Mouse (Mus musculus): ENCODE data around the gene Msx2. TPM values are rescaled to one million over a fixed set of nuclear protein-coding genes. Genes with fewer than 3 reads are reported as not detected.

Msx2 gene
- 20.2 and 21.0 TPM in 2 replicates for polyA plus RNA-seq (2014; fragmentation: Nextera tagmentation; extraction: Ambion mirVana)

GRCm38 (mm10) chr13:53472614-53473124 lies at the start of gene Msx2:
Gene Msx2, minus strand, starts transcription at chr13:53473074.
- Histone ChIP-seq H3K4me3 (ENCODE audit: low read depth, low read length) (peak within 1 kb of the TSS; percentile 58), H3K9ac (ENCODE audit: low read length) (peak within 1 kb of the TSS; percentile 68), H3K4me1 (ENCODE audit: control insufficient read depth, insufficient read depth, low read length) (no peaks in the 10 kb centered on the region; the same call in 1 of the 2 replicates), H3K27ac (ENCODE audit: low read depth, low read length) (peak within 1 kb of the TSS; percentile 15; the same call in 1 of the 2 replicates), H3K9me3 (ENCODE audit: control insufficient read depth, low read length) (no peaks in the 10 kb centered on the region), H3K4me2 (ENCODE audit: low read depth) (peak within 1 kb of the TSS; percentile 68), H3K36me3 (ENCODE audit: control insufficient read depth, insufficient read depth, low read length) (no peaks in the 10 kb centered on the region), H3K27me3 (ENCODE audit: control insufficient read depth, insufficient read depth, low read length) (peaks cover 70% of the 10 kb centered on the region)
- DNase-seq (ENCODE audit: low spot score), result peak; percentile 88
- peak; percentile 91 for ATAC-seq (ENCODE audit: insufficient read depth, low FRiP score, low TSS enrichment)
- WGBS, result under 1% methylated on average over 38 of the region's 38 CpGs

DNA sequence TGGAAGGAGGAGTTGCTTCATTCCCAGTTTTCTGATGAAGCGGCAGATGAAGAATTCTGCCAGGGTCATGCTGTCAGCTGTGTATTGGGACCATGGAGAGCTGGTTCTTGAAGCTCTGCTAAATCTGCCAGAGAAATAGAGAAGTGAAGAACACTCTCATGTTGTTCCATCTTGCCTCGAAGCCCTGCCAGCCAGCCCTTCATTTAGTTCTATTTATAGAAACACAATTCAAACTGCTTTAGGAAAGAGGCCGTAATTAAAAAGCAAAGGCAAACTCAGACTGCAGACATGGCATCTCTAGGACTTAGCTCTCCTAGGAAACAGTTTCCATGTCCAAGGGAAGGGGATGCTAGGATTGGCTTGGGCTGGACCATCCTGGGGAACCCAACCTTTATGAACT lies 48.6 kb upstream of the Msx2 start:
- H3K9me3 ChIP-seq (ENCODE audit: control insufficient read depth, low read length), result no peaks in the 10 kb centered on the region
- H3K4me2 ChIP-seq (ENCODE audit: low read depth), result no peak overlapping the region
- no peak for ATAC-seq (ENCODE audit: insufficient read depth, low FRiP score, low TSS enrichment)
- no peaks in the 10 kb centered on the region for H3K36me3 ChIP-seq (ENCODE audit: control insufficient read depth, insufficient read depth, low read length)
- no peak overlapping the region for H3K9ac ChIP-seq (ENCODE audit: low read length)
- no peaks in the 10 kb centered on the region for H3K27me3 ChIP-seq (ENCODE audit: control insufficient read depth, insufficient read depth, low read length)
- H3K27ac ChIP-seq (ENCODE audit: low read depth, low read length), result no peak overlapping the region
- DNase-seq (ENCODE audit: low spot score), result no peak
- H3K4me3 ChIP-seq (ENCODE audit: low read depth, low read length), result no peak overlapping the region
- 83% methylated on average over 3 of the region's 3 CpGs for WGBS
- H3K4me1 ChIP-seq (ENCODE audit: control insufficient read depth, insufficient read depth, low read length), result no peaks in the 10 kb centered on the region

DNA sequence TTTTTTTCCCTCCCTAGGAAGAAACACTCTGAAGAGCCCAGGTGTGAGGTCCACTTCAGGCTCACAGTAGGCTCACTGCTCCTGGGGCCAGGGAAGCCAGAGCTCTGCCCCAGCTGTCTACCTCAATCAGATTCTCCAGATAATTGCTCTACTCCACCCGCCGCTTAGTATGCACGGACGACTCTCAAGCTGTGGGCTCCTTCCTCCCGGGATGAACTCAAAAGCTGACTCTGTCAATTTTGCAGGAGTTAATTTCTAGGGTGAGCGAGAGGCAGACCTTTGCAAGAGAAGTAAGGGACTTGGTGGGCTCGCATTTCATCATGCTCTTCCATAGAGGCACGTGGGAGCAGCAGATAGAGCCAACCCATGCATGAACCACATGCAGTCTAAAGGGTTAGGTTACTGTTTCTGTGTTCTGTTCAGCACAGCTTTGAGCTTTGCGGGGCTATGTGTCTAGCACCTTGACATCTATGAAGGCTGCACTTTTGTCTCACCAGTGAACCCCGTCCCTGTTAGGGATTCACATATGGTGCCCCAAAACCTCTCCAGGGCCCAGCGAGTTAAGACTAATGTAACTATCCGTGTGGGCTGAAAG lies 47.6 kb upstream of the Msx2 start:
- no peaks in the 10 kb centered on the region for H3K9me3 ChIP-seq (ENCODE audit: control insufficient read depth, low read length)
- no peak for ATAC-seq (ENCODE audit: insufficient read depth, low FRiP score, low TSS enrichment)
- no peak overlapping the region for H3K9ac ChIP-seq (ENCODE audit: low read length)
- no peaks in the 10 kb centered on the region for H3K4me1 ChIP-seq (ENCODE audit: control insufficient read depth, insufficient read depth, low read length)
- no peaks in the 10 kb centered on the region for H3K27me3 ChIP-seq (ENCODE audit: control insufficient read depth, insufficient read depth, low read length)
- 53% methylated on average over 12 of the region's 12 CpGs for WGBS
- H3K27ac ChIP-seq (ENCODE audit: low read depth, low read length), result no peak overlapping the region
- no peak overlapping the region for H3K4me2 ChIP-seq (ENCODE audit: low read depth)
- no peak overlapping the region for H3K4me3 ChIP-seq (ENCODE audit: low read depth, low read length)
- H3K36me3 ChIP-seq (ENCODE audit: control insufficient read depth, insufficient read depth, low read length), result no peaks in the 10 kb centered on the region
- DNase-seq (ENCODE audit: low spot score), result no peak

- Histone ChIP-seq H3K36me3 (ENCODE audit: control insufficient read depth, insufficient read depth, low read length) (no peaks in the 10 kb centered on the region), H3K27me3 (ENCODE audit: control insufficient read depth, insufficient read depth, low read length) (no peaks in the 10 kb centered on the region), H3K4me3 (ENCODE audit: low read depth, low read length) (no peak overlapping the region), H3K4me2 (ENCODE audit: low read depth) (no peak overlapping the region), H3K4me1 (ENCODE audit: control insufficient read depth, insufficient read depth, low read length) (no peaks in the 10 kb centered on the region), H3K9me3 (ENCODE audit: control insufficient read depth, low read length) (no peaks in the 10 kb centered on the region), H3K27ac (ENCODE audit: low read depth, low read length) (no peak overlapping the region), H3K9ac (ENCODE audit: low read length) (no peak overlapping the region)
- DNase-seq (ENCODE audit: low spot score) (no peak), ATAC-seq (ENCODE audit: insufficient read depth, low FRiP score, low TSS enrichment) (no peak)
- WGBS, result 78% methylated on average over 8 of the region's 8 CpGs
These were observed 46.9 kb upstream of the Msx2 start for GRCm38 (mm10) chr13:53519727-53520126.

DNA sequence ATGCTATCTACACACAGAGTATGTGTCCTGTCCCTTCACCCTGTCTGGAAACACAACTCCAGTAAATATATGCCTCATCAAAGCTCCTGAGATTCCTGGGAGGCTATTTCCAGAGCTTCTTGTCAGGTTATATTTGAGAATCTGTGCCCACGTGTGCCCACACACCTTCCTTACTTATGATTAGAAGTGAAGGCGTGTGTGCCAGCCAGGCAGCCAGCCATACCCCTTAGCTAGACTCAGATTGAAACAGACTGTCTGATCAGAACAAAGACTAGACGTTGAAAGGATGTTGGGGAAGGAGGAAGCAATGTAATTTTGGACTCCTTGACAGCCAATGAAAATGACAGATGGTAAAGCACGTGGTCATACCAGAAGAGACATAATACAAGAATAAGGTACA lies 45.4 kb upstream of the Msx2 start:
- Histone ChIP-seq H3K4me2 (ENCODE audit: low read depth) (no peak overlapping the region), H3K27ac (ENCODE audit: low read depth, low read length) (no peak overlapping the region), H3K4me3 (ENCODE audit: low read depth, low read length) (no peak overlapping the region), H3K9me3 (ENCODE audit: control insufficient read depth, low read length) (no peaks in the 10 kb centered on the region), H3K9ac (ENCODE audit: low read length) (no peak overlapping the region), H3K36me3 (ENCODE audit: control insufficient read depth, insufficient read depth, low read length) (no peaks in the 10 kb centered on the region), H3K27me3 (ENCODE audit: control insufficient read depth, insufficient read depth, low read length) (no peaks in the 10 kb centered on the region), H3K4me1 (ENCODE audit: control insufficient read depth, insufficient read depth, low read length) (no peaks in the 10 kb centered on the region)
- DNase-seq (ENCODE audit: low spot score) (no peak), ATAC-seq (ENCODE audit: insufficient read depth, low FRiP score, low TSS enrichment) (no peak)
- WGBS, result 76% methylated on average over 4 of the region's 4 CpGs

GRCm38 (mm10) chr13:53514574-53514973 lies 41.7 kb upstream of the Msx2 start:
- H3K9ac ChIP-seq (ENCODE audit: low read length), result no peak overlapping the region
- no peak overlapping the region for H3K4me2 ChIP-seq (ENCODE audit: low read depth)
- no peaks in the 10 kb centered on the region for H3K9me3 ChIP-seq (ENCODE audit: control insufficient read depth, low read length)
- no peaks in the 10 kb centered on the region for H3K27me3 ChIP-seq (ENCODE audit: control insufficient read depth, insufficient read depth, low read length)
- H3K27ac ChIP-seq (ENCODE audit: low read depth, low read length), result no peak overlapping the region
- H3K4me1 ChIP-seq (ENCODE audit: control insufficient read depth, insufficient read depth, low read length), result no peaks in the 10 kb centered on the region
- no peak overlapping the region for H3K4me3 ChIP-seq (ENCODE audit: low read depth, low read length)
- DNase-seq (ENCODE audit: low spot score), result no peak
- ATAC-seq (ENCODE audit: insufficient read depth, low FRiP score, low TSS enrichment), result no peak
- no peaks in the 10 kb centered on the region for H3K36me3 ChIP-seq (ENCODE audit: control insufficient read depth, insufficient read depth, low read length)

GRCm38 (mm10) chr13:53511366-53511765 lies 38.5 kb upstream of the Msx2 start:
- 74% methylated on average over 2 of the region's 2 CpGs for WGBS
- ATAC-seq (ENCODE audit: insufficient read depth, low FRiP score, low TSS enrichment), result no peak

GRCm38 (mm10) chr13:53502406-53502805 lies 29.5 kb upstream of the Msx2 start:
- Histone ChIP-seq H3K4me3 (ENCODE audit: low read depth, low read length) (no peak overlapping the region), H3K4me1 (ENCODE audit: control insufficient read depth, insufficient read depth, low read length) (peaks cover 3% of the 10 kb centered on the region; the same call in 1 of the 2 replicates), H3K27ac (ENCODE audit: low read depth, low read length) (no peak overlapping the region), H3K9me3 (ENCODE audit: control insufficient read depth, low read length) (no peaks in the 10 kb centered on the region), H3K36me3 (ENCODE audit: control insufficient read depth, insufficient read depth, low read length) (no peaks in the 10 kb centered on the region), H3K4me2 (ENCODE audit: low read depth) (no peak overlapping the region), H3K27me3 (ENCODE audit: control insufficient read depth, insufficient read depth, low read length) (no peaks in the 10 kb centered on the region), H3K9ac (ENCODE audit: low read length) (no peak overlapping the region)
- ATAC-seq (ENCODE audit: insufficient read depth, low FRiP score, low TSS enrichment) (no peak), DNase-seq (ENCODE audit: low spot score) (no peak)
- 32% methylated on average over 6 of the region's 6 CpGs for WGBS

More at GRCm38 (mm10) chr13:53511366-53511765, 38.5 kb upstream of the Msx2 start:
- Histone ChIP-seq H3K4me3 (ENCODE audit: low read depth, low read length) (no peak overlapping the region), H3K4me1 (ENCODE audit: control insufficient read depth, insufficient read depth, low read length) (no peaks in the 10 kb centered on the region), H3K36me3 (ENCODE audit: control insufficient read depth, insufficient read depth, low read length) (no peaks in the 10 kb centered on the region), H3K27ac (ENCODE audit: low read depth, low read length) (no peak overlapping the region), H3K9me3 (ENCODE audit: control insufficient read depth, low read length) (no peaks in the 10 kb centered on the region), H3K4me2 (ENCODE audit: low read depth) (no peak overlapping the region), H3K9ac (ENCODE audit: low read length) (no peak overlapping the region), H3K27me3 (ENCODE audit: control insufficient read depth, insufficient read depth, low read length) (no peaks in the 10 kb centered on the region)
- no peak for DNase-seq (ENCODE audit: low spot score)

DNA sequence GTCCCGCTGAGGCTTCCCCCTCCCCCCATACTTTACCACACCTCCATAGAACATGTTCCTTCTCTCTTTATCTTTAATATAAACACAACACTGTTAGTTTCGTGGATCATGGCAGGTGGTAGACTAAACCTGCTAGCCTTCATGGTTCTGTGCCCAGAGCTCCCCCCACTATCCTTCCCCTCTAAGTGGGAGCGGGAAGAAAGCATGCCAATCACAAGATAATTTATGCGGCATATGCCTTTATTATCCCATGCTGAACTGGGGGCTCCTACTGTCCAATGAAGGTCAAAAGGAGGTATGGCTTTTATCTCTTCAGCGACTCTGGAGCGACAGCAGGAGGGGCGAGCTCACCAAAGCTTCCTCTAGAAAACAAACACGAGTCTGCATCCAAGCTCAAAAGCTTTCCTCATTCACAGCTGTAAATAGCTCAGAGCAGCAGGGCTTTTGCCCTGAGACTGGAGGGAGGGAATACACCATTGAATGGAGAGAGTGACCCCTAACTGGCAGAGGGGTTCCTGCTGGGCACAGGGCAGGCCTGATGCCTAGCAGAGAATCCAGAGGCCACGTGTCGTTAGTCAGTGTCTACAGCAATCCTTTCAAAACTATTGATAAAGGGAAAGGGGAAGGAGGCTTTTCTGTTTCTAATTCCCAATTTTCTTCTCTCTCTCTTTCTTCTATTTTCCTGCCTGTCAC lies 28.8 kb upstream of the Msx2 start:
- Histone ChIP-seq H3K27ac (ENCODE audit: low read depth, low read length) (no peak overlapping the region), H3K4me1 (ENCODE audit: control insufficient read depth, insufficient read depth, low read length) (peaks cover 3% of the 10 kb centered on the region; the same call in 1 of the 2 replicates), H3K27me3 (ENCODE audit: control insufficient read depth, insufficient read depth, low read length) (no peaks in the 10 kb centered on the region), H3K9ac (ENCODE audit: low read length) (no peak overlapping the region), H3K36me3 (ENCODE audit: control insufficient read depth, insufficient read depth, low read length) (no peaks in the 10 kb centered on the region), H3K4me3 (ENCODE audit: low read depth, low read length) (no peak overlapping the region), H3K9me3 (ENCODE audit: control insufficient read depth, low read length) (no peaks in the 10 kb centered on the region), H3K4me2 (ENCODE audit: low read depth) (no peak overlapping the region)
- peak; percentile 13 for DNase-seq (ENCODE audit: low spot score)
- WGBS, result 9% methylated on average over 10 of the region's 10 CpGs
- ATAC-seq (ENCODE audit: insufficient read depth, low FRiP score, low TSS enrichment), result no peak

All from neural tube, embryonic 11.5 days (tissue).